Mouse (Mus musculus) liver, embryonic 13.5 days (tissue): ENCODE results near the gene Sart3. TPM values are rescaled to one million over a fixed set of nuclear protein-coding genes. Genes with fewer than 3 reads are reported as not detected.

Source experiments
- ATAC-seq: fragments of 200-750 bp; cut with Nextera tagmentation; 2 replicates; pipeline ENCODE4 v1.8.0; 2017; ENCODE audit warnings: low read depth, mild to moderate bottlenecking, moderate number of reproducible peaks, moderate library complexity
- DNase-seq: peaks from one replicate; pipeline ENCODE4 v3.0.0; 2022
- H3K27ac ChIP-seq: fragments of 300-500 bp; sonication (generic); 2 replicates; pipeline ENCODE4 v1.5.1; 2015; ENCODE audit warnings: moderate library complexity, mild to moderate bottlenecking, inconsistent platforms
- H3K27me3 ChIP-seq: fragments of 300-500 bp; sonication (generic); 2 replicates; pipeline ENCODE4 v1.6.1; 2015; ENCODE audit warnings: mild to moderate bottlenecking, inconsistent platforms
- H3K36me3 ChIP-seq: fragments of 300-500 bp; sonication (generic); 2 replicates; pipeline ENCODE4 v1.6.1; 2015; ENCODE audit warnings: mild to moderate bottlenecking, inconsistent platforms
- H3K4me1 ChIP-seq: fragments of 300-500 bp; sonication (generic); replicated peaks from 2 replicates; pipeline ENCODE4 v1.6.1; 2015; ENCODE audit warnings: inconsistent platforms
- H3K4me2 ChIP-seq: fragments of 300-500 bp; sonication (generic); 2 replicates; pipeline ENCODE4 v1.6.1; 2015; ENCODE audit warnings: inconsistent platforms, mild to moderate bottlenecking, moderate library complexity
- H3K4me3 ChIP-seq: fragments of 300-500 bp; sonication (generic); replicated peaks from 2 replicates; pipeline ENCODE4 v1.5.1; 2015; ENCODE audit warnings: mild to moderate bottlenecking, inconsistent platforms
- H3K9ac ChIP-seq: fragments of 300-500 bp; sonication (generic); 2 replicates; pipeline ENCODE4 v1.6.1; 2015; ENCODE audit warnings: mild to moderate bottlenecking, inconsistent platforms
- H3K9me3 ChIP-seq: fragments of 300-500 bp; sonication (generic); replicated peaks from 2 replicates; pipeline ENCODE4 v1.6.1; 2016; ENCODE audit warnings: inconsistent platforms
- WGBS: fragments of 180-500 bp; shearing (Covaris S2); methylation state at CpG from one replicate; pipeline ENCODE4 v1.1.7; 2015; ENCODE audit not compliant: insufficient replicate concordance; 5-methylcytosine and 5-hydroxymethylcytosine counted together
- polyA plus RNA-seq: library from polyadenylated mRNA; unstranded; fragments of >200 nt; fragmentation: Nextera tagmentation; extraction: Ambion mirVana; gene quantifications from 2 replicates; pipeline ENCODE4 v1.2.1, GENCODE M21; 2015

Gene Sart3
- polyA plus RNA-seq, 1 experiment from 2014 or later = 21.2 TPM

GRCm38 (mm10) chr5:113734376-113734775 is 37.9 kb downstream of the Sart3 start:
- DNase-seq (no peak), ATAC-seq (no peak)
- Histone ChIP-seq H3K27ac (peak overlapping the region; percentile 89), H3K4me1 (peaks cover 26% of the 10 kb centered on the region), H3K36me3 (peaks cover 21% of the 10 kb centered on the region), H3K9ac (peak overlapping the region; percentile 74; the same call in 1 of the 2 replicates), H3K4me3 (0 out of 2 replicates have a peak overlapping the region, but pooled peaks have one; percentile 76), H3K4me2 (peak overlapping the region; percentile 83), H3K9me3 (no peaks in the 10 kb centered on the region), H3K27me3 (no peaks in the 10 kb centered on the region)
- 66% methylated on average over 5 of the region's 5 CpGs for WGBS

- H3K4me3 ChIP-seq = no peak overlapping the region
- no peaks in the 10 kb centered on the region for H3K27me3 ChIP-seq
- no peak overlapping the region for H3K4me2 ChIP-seq
- H3K9me3 ChIP-seq = no peaks in the 10 kb centered on the region
- no peak overlapping the region for H3K27ac ChIP-seq
- no peaks in the 10 kb centered on the region for H3K36me3 ChIP-seq
- H3K4me1 ChIP-seq = peaks cover 23% of the 10 kb centered on the region
- no peak for DNase-seq
- H3K9ac ChIP-seq = no peak overlapping the region
- 26% methylated on average over 6 of the region's 6 CpGs for WGBS
- ATAC-seq = no peak
Observed at GRCm38 (mm10) chr5:113732182-113732581, 40.1 kb downstream of the Sart3 start.

GRCm38 (mm10) chr5:113731174-113731573 is 41.1 kb downstream of the Sart3 start:
- H3K4me3 ChIP-seq = no peak overlapping the region

GRCm38 (mm10) chr5:113730641-113731121 is 41.6 kb downstream of the Sart3 start:
- no peak for ATAC-seq
- no peak overlapping the region for H3K9ac ChIP-seq
- peaks cover 12% of the 10 kb centered on the region for H3K4me1 ChIP-seq
- no peak overlapping the region for H3K4me3 ChIP-seq
- no peaks in the 10 kb centered on the region for H3K9me3 ChIP-seq
- H3K4me2 ChIP-seq = no peak overlapping the region
- H3K36me3 ChIP-seq = no peaks in the 10 kb centered on the region
- DNase-seq = no peak
- H3K27ac ChIP-seq = no peak overlapping the region
- 56% methylated on average over 7 of the region's 7 CpGs for WGBS
- H3K27me3 ChIP-seq = no peaks in the 10 kb centered on the region; the same call in 1 of the 2 replicates

More at GRCm38 (mm10) chr5:113731174-113731573, 41.1 kb downstream of the Sart3 start:
- Histone ChIP-seq H3K27ac (no peak overlapping the region), H3K9me3 (no peaks in the 10 kb centered on the region), H3K9ac (no peak overlapping the region), H3K4me2 (no peak overlapping the region), H3K36me3 (no peaks in the 10 kb centered on the region), H3K4me1 (peaks cover 12% of the 10 kb centered on the region), H3K27me3 (no peaks in the 10 kb centered on the region; the same call in 1 of the 2 replicates)
- WGBS = 77% methylated on average over 7 of the region's 7 CpGs
- DNase-seq (no peak), ATAC-seq (no peak)

- WGBS = 65% methylated on average over 7 of the region's 7 CpGs
- ATAC-seq = no peak
Observed at GRCm38 (mm10) chr5:113728691-113729090, 43.6 kb downstream of the Sart3 start.

GRCm38 (mm10) chr5:113728011-113728410 is 44.3 kb downstream of the Sart3 start:
- WGBS = 73% methylated on average over 7 of the region's 7 CpGs
- H3K4me1 ChIP-seq = no peaks in the 10 kb centered on the region
- H3K4me2 ChIP-seq = no peak overlapping the region
- no peak for ATAC-seq
- H3K9ac ChIP-seq = no peak overlapping the region
- no peak for DNase-seq
- peaks cover 4% of the 10 kb centered on the region; the same call in 1 of the 2 replicates for H3K27me3 ChIP-seq
- H3K36me3 ChIP-seq = no peaks in the 10 kb centered on the region
- H3K9me3 ChIP-seq = no peaks in the 10 kb centered on the region
- H3K4me3 ChIP-seq = no peak overlapping the region
- no peak overlapping the region for H3K27ac ChIP-seq

More at GRCm38 (mm10) chr5:113728691-113729090, 43.6 kb downstream of the Sart3 start:
- H3K9me3 ChIP-seq = no peaks in the 10 kb centered on the region
- H3K27me3 ChIP-seq = peaks cover 4% of the 10 kb centered on the region; the same call in 1 of the 2 replicates
- no peak overlapping the region for H3K4me2 ChIP-seq
- DNase-seq = no peak
- H3K27ac ChIP-seq = no peak overlapping the region
- H3K9ac ChIP-seq = no peak overlapping the region
- H3K4me1 ChIP-seq = no peaks in the 10 kb centered on the region
- H3K36me3 ChIP-seq = no peaks in the 10 kb centered on the region
- H3K4me3 ChIP-seq = no peak overlapping the region

- Histone ChIP-seq H3K9ac (no peak overlapping the region), H3K4me2 (no peak overlapping the region), H3K27me3 (peaks cover 4% of the 10 kb centered on the region; the same call in 1 of the 2 replicates), H3K9me3 (no peaks in the 10 kb centered on the region), H3K27ac (no peak overlapping the region), H3K4me3 (no peak overlapping the region), H3K4me1 (no peaks in the 10 kb centered on the region), H3K36me3 (no peaks in the 10 kb centered on the region)
- ATAC-seq (no peak), DNase-seq (no peak)
- WGBS = 47% methylated on average over 12 of the region's 12 CpGs
Observed at GRCm38 (mm10) chr5:113727238-113727637, 45.1 kb downstream of the Sart3 start.

GRCm38 (mm10) chr5:113726618-113727017 is 45.7 kb downstream of the Sart3 start:
- H3K9me3 ChIP-seq = no peaks in the 10 kb centered on the region
- ATAC-seq = no peak
- WGBS = 49% methylated on average over 6 of the region's 6 CpGs

GRCm38 (mm10) chr5:113725417-113725816 is 46.9 kb downstream of the Sart3 start:
- no peak for DNase-seq
- Histone ChIP-seq H3K4me1 (no peaks in the 10 kb centered on the region), H3K27ac (no peak overlapping the region), H3K36me3 (no peaks in the 10 kb centered on the region), H3K27me3 (peaks cover 4% of the 10 kb centered on the region; the same call in 1 of the 2 replicates), H3K9ac (no peak overlapping the region), H3K4me3 (no peak overlapping the region), H3K9me3 (no peaks in the 10 kb centered on the region), H3K4me2 (no peak overlapping the region)
- ATAC-seq = no peak
- WGBS = 48% methylated on average over 12 of the region's 12 CpGs

More at GRCm38 (mm10) chr5:113726618-113727017, 45.7 kb downstream of the Sart3 start:
- DNase-seq = no peak
- Histone ChIP-seq H3K4me1 (no peaks in the 10 kb centered on the region), H3K4me2 (no peak overlapping the region), H3K27ac (no peak overlapping the region), H3K9ac (no peak overlapping the region), H3K4me3 (no peak overlapping the region), H3K27me3 (peaks cover 4% of the 10 kb centered on the region; the same call in 1 of the 2 replicates), H3K36me3 (no peaks in the 10 kb centered on the region)

- H3K27me3 ChIP-seq = peaks cover 4% of the 10 kb centered on the region; the same call in 1 of the 2 replicates
- no peaks in the 10 kb centered on the region for H3K4me1 ChIP-seq
- 7% methylated on average over 15 of the region's 15 CpGs for WGBS
- H3K4me2 ChIP-seq = no peak within 1 kb of the TSS
- H3K9ac ChIP-seq = no peak within 1 kb of the TSS
- no peaks in the 10 kb centered on the region for H3K9me3 ChIP-seq
- H3K4me3 ChIP-seq = no peak within 1 kb of the TSS
- no peak within 1 kb of the TSS for H3K27ac ChIP-seq
- ATAC-seq (no peak), DNase-seq (peak; percentile 49)
- H3K36me3 ChIP-seq = no peaks in the 10 kb centered on the region
Observed at GRCm38 (mm10) chr5:113724446-113724845, 47.9 kb downstream of the Sart3 start, which contains the start of gene 1700069L16Rik. Gene 1700069L16Rik, minus strand, starts transcription at chr5:113724772.

GRCm38 (mm10) chr5:113723567-113724237 is 48.6 kb downstream of the Sart3 start:
- no peaks in the 10 kb centered on the region for H3K9me3 ChIP-seq
- H3K9ac ChIP-seq = no peak overlapping the region
- H3K4me3 ChIP-seq = no peak overlapping the region
- H3K4me2 ChIP-seq = no peak overlapping the region
- no peak overlapping the region for H3K27ac ChIP-seq
- DNase-seq (no peak), ATAC-seq (no peak)
- no peaks in the 10 kb centered on the region for H3K36me3 ChIP-seq
- peaks cover 4% of the 10 kb centered on the region; the same call in 1 of the 2 replicates for H3K27me3 ChIP-seq
- no peaks in the 10 kb centered on the region for H3K4me1 ChIP-seq
- 30% methylated on average over 8 of the region's 8 CpGs for WGBS
